Mouse (Mus musculus) MEL (cell line): ENCODE data around the gene Rtn3. TPM values are rescaled to one million over a fixed set of nuclear protein-coding genes. Genes with fewer than 3 reads are reported as not detected.
A peak's percentile ranks its signal among the peaks of the same experiment; 100 is the strongest.

Source experiments
- DNase-seq: peaks from one replicate; pipeline ENCODE4 v3.0.0; 2011; ENCODE audit warnings: low read depth, low spot score
- H3K27ac ChIP-seq: 2 replicates; pipeline ENCODE4 v1.5.1; 2012; ENCODE audit warnings: low read depth, mild to moderate bottlenecking, control low read depth, low read length, moderate library complexity; ENCODE audit not compliant: control insufficient read depth
- H3K27me3 ChIP-seq, 2 experiments: fragments of 150-350 bp in 1 of 2; sonication (generic) in 1 of 2; 2 replicates each; pipeline ENCODE4 v1.6.1; 2012; ENCODE audit warnings: low read length in 2 of 2, mild to moderate bottlenecking in 2 of 2, improper control_type of control experiment in 1 of 2, moderate library complexity in 1 of 2; ENCODE audit not compliant: insufficient read depth in 2 of 2, control insufficient read depth in 1 of 2
- H3K36me3 ChIP-seq, 2 experiments: 2 replicates each; pipeline ENCODE4 v1.6.1; 2012 to 2014; ENCODE audit warnings: low read length in 2 of 2, improper control_type of control experiment in 1 of 2, inconsistent platforms in 1 of 2, mild to moderate bottlenecking in 1 of 2; ENCODE audit not compliant: insufficient read depth in 2 of 2, control insufficient read depth in 1 of 2
- H3K4me1 ChIP-seq, 2 experiments: fragments of 150-350 bp in 1 of 2; sonication (generic) in 1 of 2; 2 replicates each; pipeline ENCODE4 v1.6.1; 2012; ENCODE audit warnings: low read length in 2 of 2, improper control_type of control experiment in 1 of 2, mild to moderate bottlenecking in 1 of 2; ENCODE audit not compliant: insufficient read depth in 2 of 2, control insufficient read depth in 1 of 2
- H3K4me3 ChIP-seq, 2 experiments: fragments of 150-350 bp in 1 of 2; sonication (generic) in 1 of 2; 2 replicates each; pipeline ENCODE4 v1.5.1; 2012; ENCODE audit warnings: low read depth in 2 of 2, low read length in 2 of 2, mild to moderate bottlenecking in 2 of 2, moderate library complexity in 2 of 2, control low read depth in 1 of 2, improper control_type of control experiment in 1 of 2; ENCODE audit not compliant: control insufficient read depth in 1 of 2, insufficient read depth in 1 of 2
- H3K79me2 ChIP-seq: 2 replicates; pipeline ENCODE4 v1.6.1; 2012; ENCODE audit warnings: mild to moderate bottlenecking, low read length, moderate library complexity; ENCODE audit not compliant: control insufficient read depth, poor library complexity, insufficient read depth
- H3K9ac ChIP-seq: 2 replicates; pipeline ENCODE4 v1.6.1; 2012; ENCODE audit warnings: low read depth, mild to moderate bottlenecking, control low read depth, low read length, moderate library complexity; ENCODE audit not compliant: control insufficient read depth, poor library complexity, severe bottlenecking
- H3K9me3 ChIP-seq: fragments of 150-350 bp; sonication (generic); replicated peaks from 2 replicates; pipeline ENCODE4 v1.6.1; 2012; ENCODE audit warnings: mild to moderate bottlenecking, low read length, improper control_type of control experiment, moderate library complexity; ENCODE audit not compliant: insufficient read depth
- BHLHE40 ChIP-seq: IDR thresholded peaks from 2 replicates; pipeline ENCODE4 v1.6.1; 2012; ENCODE audit warnings: low read depth, mild to moderate bottlenecking, inconsistent platforms, low read length, improper control_type of control experiment, borderline replicate concordance
- CHD1 ChIP-seq: IDR thresholded peaks from 2 replicates; pipeline ENCODE4 v1.6.1; 2012; ENCODE audit warnings: low read depth, mild to moderate bottlenecking, inconsistent platforms, low read length, improper control_type of control experiment
- CHD2 ChIP-seq: IDR thresholded peaks from 2 replicates; pipeline ENCODE4 v1.6.1; 2011; ENCODE audit warnings: low read length, improper control_type of control experiment
- CTCF ChIP-seq, 3 experiments: IDR thresholded peaks in 2 of 3; conservative IDR thresholded peaks in 1 of 3; 2 replicates each; pipeline ENCODE4 v1.5.1; 2011 to 2012; ENCODE audit warnings: low read length in 3 of 3, low read depth in 2 of 3, mild to moderate bottlenecking in 2 of 3, improper control_type of control experiment in 1 of 3, inconsistent platforms in 1 of 3, mixed read lengths in 1 of 3, moderate library complexity in 1 of 3; ENCODE audit not compliant: control insufficient read depth in 1 of 3, insufficient read depth in 1 of 3, poor library complexity in 1 of 3, severe bottlenecking in 1 of 3
- E2F4 ChIP-seq: IDR thresholded peaks from 2 replicates; pipeline ENCODE4 v1.6.1; 2011; ENCODE audit warnings: low read depth, low read length, improper control_type of control experiment, borderline replicate concordance
- ELF1 ChIP-seq: IDR thresholded peaks from 2 replicates; pipeline ENCODE4 v1.6.1; 2014; ENCODE audit warnings: low read depth, mild to moderate bottlenecking, inconsistent platforms, low read length, improper control_type of control experiment, moderate library complexity
- ETS1 ChIP-seq: IDR thresholded peaks from 2 replicates; pipeline ENCODE4 v1.6.1; 2012; ENCODE audit warnings: low read depth, mild to moderate bottlenecking, inconsistent platforms, low read length, improper control_type of control experiment, moderate library complexity
- GABPA ChIP-seq: IDR thresholded peaks from 2 replicates; pipeline ENCODE4 v1.6.1; 2012; ENCODE audit warnings: low read depth, mild to moderate bottlenecking, inconsistent platforms, low read length, improper control_type of control experiment, moderate library complexity
- GATA1 ChIP-seq: IDR thresholded peaks from 2 replicates; pipeline ENCODE4 v1.6.1; 2011; ENCODE audit warnings: low read depth, low read length, improper control_type of control experiment
- HCFC1 ChIP-seq: IDR thresholded peaks from 2 replicates; pipeline ENCODE4 v1.6.1; 2012; ENCODE audit warnings: low read depth, mild to moderate bottlenecking, inconsistent platforms, low read length, improper control_type of control experiment, moderate library complexity
- JUND ChIP-seq: IDR thresholded peaks from 2 replicates; pipeline ENCODE4 v1.6.1; 2011; ENCODE audit warnings: low read depth, mild to moderate bottlenecking, improper control_type of control experiment, low read length
- KAT2A ChIP-seq: conservative IDR thresholded peaks from 2 replicates; pipeline ENCODE4 v1.6.1; 2012; ENCODE audit warnings: low read depth, low read length, improper control_type of control experiment, inconsistent platforms
- MAFK ChIP-seq: IDR thresholded peaks from 2 replicates; pipeline ENCODE4 v1.6.1; 2011; ENCODE audit warnings: low read depth, mild to moderate bottlenecking, low read length, improper control_type of control experiment, borderline replicate concordance
- MAX ChIP-seq: IDR thresholded peaks from 2 replicates; pipeline ENCODE4 v1.6.1; 2011; ENCODE audit warnings: low read length, improper control_type of control experiment
- MAZ ChIP-seq: IDR thresholded peaks from 2 replicates; pipeline ENCODE4 v1.6.1; 2012; ENCODE audit warnings: low read depth, mild to moderate bottlenecking, inconsistent platforms, low read length, improper control_type of control experiment
- MEF2A ChIP-seq: IDR thresholded peaks from 2 replicates; pipeline ENCODE4 v1.6.1; 2014; ENCODE audit warnings: low read depth, mild to moderate bottlenecking, inconsistent platforms, low read length, improper control_type of control experiment; ENCODE audit not compliant: poor library complexity, insufficient replicate concordance, severe bottlenecking; ENCODE audit errors: extremely low read depth
- MXI1 ChIP-seq: IDR thresholded peaks from 2 replicates; pipeline ENCODE4 v1.6.1; 2011; ENCODE audit warnings: mild to moderate bottlenecking, low read depth, low read length, improper control_type of control experiment
- MYB ChIP-seq: IDR thresholded peaks from 2 replicates; pipeline ENCODE4 v1.6.1; 2011; ENCODE audit warnings: mild to moderate bottlenecking, low read depth, low read length, improper control_type of control experiment
- MYC ChIP-seq: IDR thresholded peaks from 2 replicates; pipeline ENCODE4 v1.6.1; 2011; ENCODE audit warnings: low read depth, mild to moderate bottlenecking, low read length, improper control_type of control experiment, moderate library complexity
- NELFE ChIP-seq: IDR thresholded peaks from 2 replicates; pipeline ENCODE4 v1.6.1; 2011; ENCODE audit warnings: low read depth, low read length, improper control_type of control experiment
- NRF1 ChIP-seq: IDR thresholded peaks from 2 replicates; pipeline ENCODE4 v1.6.1; 2014; ENCODE audit warnings: low read depth, mild to moderate bottlenecking, inconsistent platforms, low read length, improper control_type of control experiment, moderate library complexity; ENCODE audit not compliant: poor library complexity, insufficient read depth, severe bottlenecking
- POLR2A ChIP-seq, 2 experiments: IDR thresholded peaks; 2 replicates each; pipeline ENCODE4 v1.6.1; 2011 to 2012; ENCODE audit warnings: low read length in 2 of 2, mild to moderate bottlenecking in 2 of 2, control low read depth in 1 of 2, improper control_type of control experiment in 1 of 2, low read depth in 1 of 2, moderate library complexity in 1 of 2; ENCODE audit not compliant: control insufficient read depth in 1 of 2, insufficient read depth in 1 of 2, poor library complexity in 1 of 2
- POLR2AphosphoS2 ChIP-seq: IDR thresholded peaks from 2 replicates; pipeline ENCODE4 v1.6.1; 2011; ENCODE audit warnings: low read length, improper control_type of control experiment
- POLR2AphosphoS5 ChIP-seq: IDR thresholded peaks from 2 replicates; pipeline ENCODE4 v1.6.1; 2012; ENCODE audit warnings: low read depth, borderline replicate concordance, mild to moderate bottlenecking, inconsistent platforms, low read length, moderate library complexity, mixed read lengths
- RAD21 ChIP-seq: IDR thresholded peaks from 2 replicates; pipeline ENCODE4 v1.6.1; 2011; ENCODE audit warnings: mild to moderate bottlenecking, low read depth, low read length, improper control_type of control experiment
- RCOR1 ChIP-seq: IDR thresholded peaks from 2 replicates; pipeline ENCODE4 v1.6.1; 2012; ENCODE audit warnings: low read depth, mild to moderate bottlenecking, inconsistent platforms, low read length, improper control_type of control experiment
- SIN3A ChIP-seq: IDR thresholded peaks from 2 replicates; pipeline ENCODE4 v1.6.1; 2012; ENCODE audit warnings: low read length, improper control_type of control experiment, inconsistent platforms
- SMC3 ChIP-seq: IDR thresholded peaks from 2 replicates; pipeline ENCODE4 v1.6.1; 2011; ENCODE audit warnings: low read depth, low read length, improper control_type of control experiment
- TAL1 ChIP-seq: IDR thresholded peaks from 2 replicates; pipeline ENCODE4 v1.6.1; 2012; ENCODE audit warnings: mild to moderate bottlenecking, inconsistent platforms, low read length, moderate library complexity, mixed read lengths
- TBP ChIP-seq: IDR thresholded peaks from 2 replicates; pipeline ENCODE4 v1.8.0; 2011; ENCODE audit warnings: low read depth, low read length, improper control_type of control experiment
- TCF12 ChIP-seq: IDR thresholded peaks from 2 replicates; pipeline ENCODE4 v1.6.1; 2014; ENCODE audit warnings: low read depth, mild to moderate bottlenecking, inconsistent platforms, low read length, improper control_type of control experiment, moderate library complexity
- UBTF ChIP-seq: IDR thresholded peaks from 2 replicates; pipeline ENCODE4 v1.6.1; 2012; ENCODE audit warnings: low read depth, mild to moderate bottlenecking, inconsistent platforms, low read length, improper control_type of control experiment, moderate library complexity, borderline replicate concordance; ENCODE audit not compliant: insufficient read depth
- USF1 ChIP-seq: IDR thresholded peaks from 2 replicates; pipeline ENCODE4 v1.6.1; 2014; ENCODE audit warnings: low read depth, mild to moderate bottlenecking, inconsistent platforms, low read length, improper control_type of control experiment, moderate library complexity
- USF2 ChIP-seq, 2 experiments: IDR thresholded peaks; 2 replicates each; pipeline ENCODE4 v1.6.1; 2011 to 2012; ENCODE audit warnings: improper control_type of control experiment in 2 of 2, low read length in 2 of 2, borderline replicate concordance in 1 of 2, inconsistent platforms in 1 of 2, low read depth in 1 of 2, mild to moderate bottlenecking in 1 of 2; ENCODE audit not compliant: insufficient read depth in 1 of 2
- ZC3H11A ChIP-seq: IDR thresholded peaks from 2 replicates; pipeline ENCODE4 v1.6.1; 2012; ENCODE audit warnings: low read depth, mild to moderate bottlenecking, inconsistent platforms, low read length, improper control_type of control experiment
- ZKSCAN1 ChIP-seq: IDR thresholded peaks from 2 replicates; pipeline ENCODE4 v1.6.1; 2012; ENCODE audit warnings: low read depth, mild to moderate bottlenecking, inconsistent platforms, low read length, improper control_type of control experiment, moderate library complexity
- ZMIZ1 ChIP-seq: IDR thresholded peaks from 2 replicates; pipeline ENCODE4 v1.6.1; 2012; ENCODE audit warnings: low read depth, mild to moderate bottlenecking, inconsistent platforms, low read length, improper control_type of control experiment, moderate library complexity
- polyA plus RNA-seq, 2 experiments: library from polyadenylated mRNA; stranded (reverse) in 1 of 2; unstranded in 1 of 2; fragments of >175 nt in 1 of 2; fragments of >200 nt in 1 of 2; gene quantifications; 2 replicates each; pipeline versions ENCODE4 v1.2.1 to v1.2.4; 2012; ENCODE audit warnings: low replicate concordance in 2 of 2, low read depth in 1 of 2; ENCODE audit not compliant: insufficient read length in 2 of 2, insufficient read depth in 1 of 2, missing spikeins in 1 of 2
- total RNA-seq: library from RNA; depleted of rRNA; stranded (reverse); fragments of 300-350 nt; gene quantifications from 2 replicates; pipeline ENCODE4 v1.2.3, GENCODE M21; 2012

The Rtn3 gene
- total and polyA plus RNA-seq, 3 experiments, result 33.4 to 118 TPM; not detected in 1

DNA sequence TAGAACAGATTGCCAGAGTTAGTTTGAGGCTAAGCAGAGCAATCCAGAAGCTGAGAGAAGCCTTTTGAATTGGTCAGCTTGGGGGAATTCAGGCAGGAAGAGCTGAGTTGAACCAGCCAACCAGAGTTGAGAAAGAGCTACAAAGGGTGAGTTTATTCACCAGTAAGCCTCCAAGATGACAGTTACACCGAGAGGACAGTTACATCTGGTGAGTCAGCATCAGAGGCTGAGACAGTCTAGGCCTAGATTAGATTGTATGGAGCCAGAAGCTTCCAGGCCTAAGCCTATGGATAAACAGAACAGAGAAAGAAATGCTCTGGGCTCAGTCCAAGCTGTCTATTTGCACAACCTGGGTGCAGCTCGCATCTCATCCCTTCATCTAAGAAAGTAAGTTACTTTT, 105.4 kb downstream of the Rtn3 start:
- peak; percentile 86 for DNase-seq
- peaks cover 5 to 27% of the 10 kb centered on the region in 2 experiments for H3K36me3 ChIP-seq
- peak overlapping the region; percentile 50; the same call in 1 of the 2 replicates for H3K27ac ChIP-seq
- H3K4me3 ChIP-seq, result no peak overlapping the region; a peak in 1 of 4 replicates
- peaks cover 14% of the 10 kb centered on the region for H3K79me2 ChIP-seq
- H3K9me3 ChIP-seq, result no peaks in the 10 kb centered on the region
- H3K27me3 ChIP-seq, result no peaks in the 10 kb centered on the region
- peaks cover 16% of the 10 kb centered on the region in 2 experiments for H3K4me1 ChIP-seq
- H3K9ac ChIP-seq, result no peak overlapping the region
- TF ChIP-seq GABPA, result no peak
- no peak for TF ChIP-seq USF1
- no peak for TF ChIP-seq POLR2AphosphoS5
- no peak for TF ChIP-seq MEF2A
- TF ChIP-seq GATA1, result peak; percentile 33; the same call in 1 of the 2 replicates
- TF ChIP-seq TCF12, result no peak
- TF ChIP-seq JUND, result no peak
- no peak for TF ChIP-seq HCFC1
- no peak for TF ChIP-seq ELF1
- peak in 1 of 2 experiments; percentile 52; a peak in 2 of 4 replicates for TF ChIP-seq POLR2A (IDR thresholded peaks at IDR 0.05; ENCODE audit: control insufficient read depth in 1 of 2, insufficient read depth in 1 of 2, low read depth in 1 of 2, low read length in 2 of 2, poor library complexity in 1 of 2)
- no peak for TF ChIP-seq NRF1
- TF ChIP-seq POLR2AphosphoS2, result no peak
- no peak for TF ChIP-seq MAZ
- TF ChIP-seq SIN3A, result peak; percentile 64
- no peak for TF ChIP-seq ZC3H11A
- TF ChIP-seq NELFE, result peak; percentile 45; the same call in 1 of the 2 replicates
- no peak for TF ChIP-seq CTCF (IDR thresholded peaks at IDR 0.05 in 2 of 3, conservative IDR thresholded peaks at IDR 0.05 in 1 of 3; ENCODE audit: control insufficient read depth in 1 of 3, insufficient read depth in 1 of 3, low read depth in 2 of 3, low read length in 3 of 3, poor library complexity in 1 of 3, severe bottlenecking in 1 of 3)
- no peak for TF ChIP-seq CHD1
- no peak for TF ChIP-seq ZMIZ1
- peak; percentile 62; the same call in 1 of the 2 replicates for TF ChIP-seq MAFK
- no peak for TF ChIP-seq ZKSCAN1
- no peak for TF ChIP-seq BHLHE40
- TF ChIP-seq CHD2, result no peak
- TF ChIP-seq SMC3, result no peak
- no peak for TF ChIP-seq USF2 (IDR thresholded peaks at IDR 0.05; ENCODE audit: borderline replicate concordance in 1 of 2, insufficient read depth in 1 of 2, low read depth in 1 of 2, low read length in 2 of 2)
- 0 out of 2 replicates have a peak, but pooled peaks have one; percentile 26 for TF ChIP-seq MYC
- peak; percentile 92 for TF ChIP-seq MYB
- no peak for TF ChIP-seq KAT2A
- peak; percentile 45; the same call in 1 of the 2 replicates for TF ChIP-seq TBP
- no peak for TF ChIP-seq E2F4
- TF ChIP-seq UBTF, result no peak
- 0 out of 2 replicates have a peak, but pooled peaks have one; percentile 17 for TF ChIP-seq RCOR1
- TF ChIP-seq TAL1, result no peak
- 0 out of 2 replicates have a peak, but pooled peaks have one; percentile 35 for TF ChIP-seq MAX
- TF ChIP-seq ETS1, result peak; percentile 55; the same call in 1 of the 2 replicates
- no peak for TF ChIP-seq RAD21
- TF ChIP-seq MXI1, result no peak
